Mouse (Mus musculus): ENCODE results near the gene Ppp1r3c. TPM values are rescaled to one million over a fixed set of nuclear protein-coding genes. Genes with fewer than 3 reads are reported as not detected.

The Ppp1r3c gene
- polyA plus RNA-seq, 1 experiment from 2014 or later = 2.1 TPM

DNA sequence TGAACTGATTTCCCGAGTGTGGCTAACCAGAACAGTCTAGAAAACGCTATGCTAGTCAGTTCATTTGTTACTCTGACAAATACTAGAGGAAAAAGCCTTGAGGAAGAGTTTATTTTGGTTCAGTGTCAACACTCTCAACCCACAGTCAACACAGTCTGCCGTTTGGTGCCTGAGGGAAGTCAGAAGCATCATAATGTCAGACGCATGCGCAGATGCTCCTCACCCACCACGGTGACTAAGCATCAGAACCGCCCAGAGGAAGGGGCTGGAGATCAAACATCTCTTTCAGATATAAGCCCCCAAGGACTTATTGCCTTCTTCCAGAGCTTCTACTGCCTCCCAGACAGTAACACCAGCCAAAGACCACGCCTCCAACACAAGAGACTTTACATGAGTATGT lies 15.3 kb downstream of the Ppp1r3c start:
- DNase-seq (ENCODE audit: low spot score) = no peak

DNA sequence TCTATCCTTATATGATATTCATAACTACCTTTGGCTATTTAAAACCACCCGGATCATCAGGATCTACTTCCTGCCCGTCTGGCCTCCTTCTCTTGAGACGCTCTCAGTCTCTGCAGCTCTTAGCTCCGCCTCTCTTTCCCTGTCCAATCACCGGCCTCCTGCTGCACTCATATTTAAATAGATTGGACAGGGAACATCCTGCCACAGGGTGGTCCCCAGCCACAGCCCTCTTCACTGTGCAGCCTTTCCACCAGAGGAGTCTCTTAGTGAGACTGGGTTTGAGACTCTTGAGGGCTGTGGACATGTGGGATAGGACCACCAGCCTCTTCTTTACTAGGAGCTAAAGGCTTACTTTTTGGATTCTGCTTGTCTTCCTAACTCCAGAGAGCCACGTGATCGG lies 20.2 kb downstream of the Ppp1r3c start:
- DNase-seq (ENCODE audit: low spot score) = no peak

DNA sequence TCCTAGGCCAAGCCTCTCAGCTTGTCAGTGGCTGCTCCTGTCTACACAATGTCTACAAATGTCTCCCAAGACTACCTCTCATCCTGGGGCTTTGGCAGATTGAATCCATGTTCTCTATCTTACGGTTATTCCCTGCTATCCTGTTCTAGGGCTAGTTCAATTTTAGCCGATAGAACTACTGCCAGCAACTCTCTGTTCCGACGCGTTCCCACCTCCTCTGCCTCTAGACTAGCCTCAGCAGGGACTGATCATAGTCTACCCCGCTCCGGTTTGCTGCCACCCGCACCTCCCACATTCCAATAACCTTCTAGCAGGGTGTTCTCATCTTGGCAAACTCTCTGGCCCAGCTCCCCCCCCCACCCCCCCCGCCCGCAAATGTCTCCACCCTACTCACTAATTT lies 20.9 kb downstream of the Ppp1r3c start:
- no peak for DNase-seq (ENCODE audit: low spot score)

DNA sequence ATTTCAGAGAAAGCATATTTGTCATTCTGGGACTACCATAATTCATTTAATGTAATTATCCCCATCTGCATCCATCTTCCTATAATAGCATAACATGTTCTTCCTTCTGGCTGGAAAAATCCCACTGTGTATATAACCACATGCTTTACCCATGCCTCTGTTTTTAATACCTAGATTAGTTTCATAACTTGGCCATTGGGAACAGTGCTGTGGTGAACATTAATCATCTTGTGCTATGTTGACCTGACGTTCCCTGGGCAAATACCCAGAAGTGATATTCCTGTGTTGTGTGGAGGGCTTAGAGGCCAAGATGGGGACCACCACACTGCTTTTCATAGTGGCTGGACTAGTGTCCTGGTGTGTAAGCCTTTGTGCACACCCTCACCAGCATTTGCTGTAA lies 22.0 kb downstream of the Ppp1r3c start:
- no peak for DNase-seq (ENCODE audit: low spot score)

DNA sequence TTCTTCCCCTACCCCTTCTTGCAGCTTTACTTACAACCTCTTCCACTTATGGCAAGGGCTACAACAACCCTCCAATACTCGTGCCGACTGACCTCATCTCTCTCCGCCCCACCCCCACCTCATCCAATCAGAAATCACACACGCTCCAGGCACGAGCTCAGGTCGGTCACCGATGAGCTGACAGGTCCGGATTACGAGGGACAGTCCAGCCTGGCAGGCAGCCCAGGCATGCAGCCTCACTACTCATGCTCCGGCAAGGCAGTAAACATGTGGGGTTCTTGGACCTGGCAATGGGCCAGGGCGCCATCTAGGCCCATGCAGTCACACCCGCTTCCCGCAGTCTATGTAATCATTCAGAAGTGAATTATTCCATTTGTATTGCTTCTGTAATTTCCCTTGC lies 23.4 kb downstream of the Ppp1r3c start:
- DNase-seq (ENCODE audit: low spot score) = no peak

- no peak for DNase-seq (ENCODE audit: low spot score)
Observed at GRCm38 (mm10) chr19:36706195-36706594, 30.3 kb downstream of the Ppp1r3c start.

DNA sequence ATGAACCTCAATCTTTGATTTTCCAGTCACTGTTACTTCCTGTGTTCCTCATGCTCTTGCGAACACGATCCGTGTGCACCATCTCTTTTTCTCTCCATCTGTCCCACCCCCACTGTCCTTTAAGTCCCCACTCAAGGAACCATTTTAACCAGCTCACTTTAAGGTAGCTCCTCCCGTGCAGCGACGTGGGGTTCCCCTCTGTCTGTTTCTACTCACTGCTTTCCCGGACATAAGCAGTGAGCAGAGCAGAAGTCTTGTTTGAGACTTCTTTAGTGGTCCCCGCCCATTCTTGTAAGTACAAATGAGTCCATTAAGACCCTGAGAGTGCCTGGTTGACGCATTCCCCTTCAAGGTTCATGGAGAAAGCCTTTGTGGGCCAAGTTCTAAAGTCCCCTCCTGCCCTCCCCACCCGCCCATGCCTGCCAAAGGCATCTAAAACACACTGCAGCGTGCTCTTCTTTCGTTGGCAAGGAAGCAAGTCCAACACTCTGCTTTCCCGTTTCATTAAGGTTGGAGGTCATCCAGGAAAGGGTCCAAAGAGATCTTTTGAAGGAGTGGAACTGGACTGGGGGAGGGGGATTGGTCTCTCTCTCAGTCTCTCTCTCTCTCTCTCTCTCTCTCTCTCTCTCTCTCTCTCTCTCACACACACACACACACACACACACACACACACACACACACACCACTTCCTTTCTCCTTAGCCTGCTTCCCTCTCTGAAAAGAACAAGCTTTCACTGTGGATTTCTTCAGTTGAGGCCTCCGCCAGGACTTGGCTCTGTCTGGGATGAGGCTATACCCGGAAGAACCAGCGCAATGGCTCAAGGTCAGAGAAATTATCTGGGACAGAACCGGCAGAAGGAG lies 30.9 kb downstream of the Ppp1r3c start:
- no peak for DNase-seq (ENCODE audit: low spot score)

DNA sequence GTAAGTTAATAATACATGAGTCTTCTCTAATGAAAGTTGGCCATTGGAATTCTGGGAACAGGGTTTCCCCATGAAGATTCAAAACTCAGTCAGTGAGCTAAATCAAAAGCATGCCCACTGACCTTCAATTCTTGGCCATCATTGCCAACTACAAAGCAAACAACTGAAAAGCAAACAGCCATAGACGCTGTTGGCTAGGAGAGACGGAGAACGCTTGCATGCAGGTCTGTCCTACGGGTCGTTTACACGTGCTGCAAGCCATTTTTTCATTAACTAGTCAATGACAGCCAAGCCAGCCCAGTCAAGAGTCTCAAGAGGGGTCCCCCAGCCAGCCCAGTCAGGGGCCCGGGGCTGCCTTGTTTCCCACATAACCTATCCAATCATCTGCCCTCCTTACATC lies 31.7 kb downstream of the Ppp1r3c start:
- DNase-seq (ENCODE audit: low spot score) = no peak

DNA sequence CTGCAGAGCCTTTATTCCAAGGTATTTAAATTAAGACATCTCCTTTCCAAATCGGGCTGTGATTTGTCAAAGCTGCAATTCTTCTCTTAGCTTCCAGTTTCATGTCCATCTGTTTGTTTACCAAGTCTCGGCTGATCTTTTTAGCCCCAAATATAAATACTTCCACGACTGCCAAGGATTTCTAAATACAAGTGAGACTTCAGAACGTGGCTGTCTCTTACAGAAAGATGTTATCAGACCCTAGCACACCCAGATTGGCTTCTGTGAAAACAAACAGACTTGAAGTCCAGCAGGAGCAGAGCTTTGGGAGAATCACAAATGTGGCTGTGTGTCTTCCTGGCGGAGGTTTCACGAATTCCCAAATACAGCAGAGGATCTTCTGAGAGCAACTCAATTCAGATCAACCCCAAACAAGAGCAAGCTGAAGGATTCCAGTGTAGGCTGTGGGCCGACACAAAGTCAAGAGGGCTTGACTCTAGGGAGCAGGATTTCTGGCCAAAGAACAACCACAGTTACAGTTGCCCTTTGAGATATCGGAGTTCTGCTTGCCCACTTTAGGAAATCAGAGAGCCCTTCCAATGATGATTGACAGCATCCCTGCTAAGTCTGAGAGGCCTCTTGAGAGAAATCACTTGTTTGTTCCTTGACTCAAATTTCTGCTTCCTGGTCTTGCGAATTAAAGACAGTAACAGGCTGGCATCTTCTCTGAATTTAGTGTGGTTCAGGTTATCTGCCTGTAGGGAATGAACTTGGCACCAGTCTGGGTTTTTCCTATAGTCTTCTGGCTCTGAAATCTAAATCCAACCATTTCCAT lies 34.4 kb downstream of the Ppp1r3c start:
- DNase-seq (ENCODE audit: low spot score) = no peak

- no peak for DNase-seq (ENCODE audit: low spot score)
Observed at GRCm38 (mm10) chr19:36701366-36701765, 35.1 kb downstream of the Ppp1r3c start.

GRCm38 (mm10) chr19:36700937-36701336 lies 35.5 kb downstream of the Ppp1r3c start:
- no peak for DNase-seq (ENCODE audit: low spot score)

DNA sequence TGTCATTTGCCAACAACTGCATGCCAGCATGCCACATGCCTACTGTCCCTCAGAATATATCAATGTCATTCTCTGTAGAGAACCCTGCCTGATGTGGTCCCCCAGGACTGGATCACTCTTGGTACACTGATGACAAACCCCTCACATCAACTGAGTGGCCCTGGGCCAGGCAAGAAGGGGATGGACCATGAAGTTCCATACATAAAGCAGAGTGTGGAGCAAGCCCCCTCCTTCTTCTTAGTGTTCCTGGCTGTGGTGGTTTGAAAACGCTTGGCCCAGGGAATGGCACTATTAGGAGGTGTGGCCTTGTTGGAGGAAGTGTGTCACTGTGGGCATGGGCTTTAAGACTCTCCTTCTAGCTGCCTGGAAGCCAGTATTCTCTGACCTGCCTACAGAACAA lies 37.3 kb downstream of the Ppp1r3c start:
- DNase-seq (ENCODE audit: low spot score) = no peak

DNA sequence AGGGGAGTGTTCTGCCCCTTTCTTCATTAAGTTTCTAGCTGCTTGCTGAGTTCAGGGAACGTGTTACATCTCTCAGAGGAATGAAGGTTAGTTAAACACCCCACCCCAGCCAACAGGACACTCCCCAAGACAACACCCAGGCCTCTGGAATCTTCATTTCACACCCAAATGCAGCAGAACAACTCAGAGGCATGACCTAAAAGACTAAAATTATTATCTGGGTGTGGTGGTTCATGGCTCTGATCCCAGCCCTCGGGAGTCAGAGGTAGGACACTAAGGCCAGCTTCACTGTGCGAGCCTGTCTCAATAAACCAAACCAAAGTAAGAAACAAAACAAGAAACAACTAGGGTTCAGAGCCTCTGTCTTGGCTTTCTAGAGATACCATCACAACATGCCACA lies 38.3 kb downstream of the Ppp1r3c start:
- DNase-seq (ENCODE audit: low spot score) = no peak

DNA sequence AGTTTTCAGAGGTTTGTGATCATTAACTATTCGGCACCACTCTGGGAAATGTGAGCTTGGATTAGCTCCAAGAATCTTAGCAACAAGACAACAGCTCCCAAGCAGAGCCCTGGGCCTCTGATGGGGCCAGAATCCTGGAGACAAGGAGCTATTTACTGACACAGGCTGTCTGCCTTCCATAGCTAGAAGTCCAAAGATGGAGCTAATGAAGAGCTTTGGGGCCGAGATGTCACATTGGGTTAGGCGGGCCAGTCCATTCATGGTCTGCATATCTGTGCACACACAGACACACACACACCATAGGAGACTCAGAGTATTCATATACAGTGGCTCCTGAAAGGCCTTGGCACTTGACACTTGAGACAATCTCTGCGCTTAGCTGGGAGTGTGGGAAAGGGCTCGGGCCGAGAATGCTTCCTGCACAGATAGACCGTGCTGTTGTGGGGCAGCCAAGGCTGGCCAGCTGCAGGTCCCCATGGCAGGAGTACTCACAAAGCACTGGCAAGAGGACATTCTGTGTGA lies 39.8 kb downstream of the Ppp1r3c start:
- DNase-seq (ENCODE audit: low spot score) = no peak

- no peak for DNase-seq (ENCODE audit: low spot score)
Observed at GRCm38 (mm10) chr19:36693530-36693929, 42.9 kb downstream of the Ppp1r3c start.

GRCm38 (mm10) chr19:36691941-36692340 lies 44.5 kb downstream of the Ppp1r3c start:
- no peak for DNase-seq (ENCODE audit: low spot score)

GRCm38 (mm10) chr19:36691245-36691644 lies 45.2 kb downstream of the Ppp1r3c start:
- DNase-seq (ENCODE audit: low spot score) = no peak

- no peak for DNase-seq (ENCODE audit: low spot score)
Observed at GRCm38 (mm10) chr19:36689205-36689604, 47.2 kb downstream of the Ppp1r3c start.

DNA sequence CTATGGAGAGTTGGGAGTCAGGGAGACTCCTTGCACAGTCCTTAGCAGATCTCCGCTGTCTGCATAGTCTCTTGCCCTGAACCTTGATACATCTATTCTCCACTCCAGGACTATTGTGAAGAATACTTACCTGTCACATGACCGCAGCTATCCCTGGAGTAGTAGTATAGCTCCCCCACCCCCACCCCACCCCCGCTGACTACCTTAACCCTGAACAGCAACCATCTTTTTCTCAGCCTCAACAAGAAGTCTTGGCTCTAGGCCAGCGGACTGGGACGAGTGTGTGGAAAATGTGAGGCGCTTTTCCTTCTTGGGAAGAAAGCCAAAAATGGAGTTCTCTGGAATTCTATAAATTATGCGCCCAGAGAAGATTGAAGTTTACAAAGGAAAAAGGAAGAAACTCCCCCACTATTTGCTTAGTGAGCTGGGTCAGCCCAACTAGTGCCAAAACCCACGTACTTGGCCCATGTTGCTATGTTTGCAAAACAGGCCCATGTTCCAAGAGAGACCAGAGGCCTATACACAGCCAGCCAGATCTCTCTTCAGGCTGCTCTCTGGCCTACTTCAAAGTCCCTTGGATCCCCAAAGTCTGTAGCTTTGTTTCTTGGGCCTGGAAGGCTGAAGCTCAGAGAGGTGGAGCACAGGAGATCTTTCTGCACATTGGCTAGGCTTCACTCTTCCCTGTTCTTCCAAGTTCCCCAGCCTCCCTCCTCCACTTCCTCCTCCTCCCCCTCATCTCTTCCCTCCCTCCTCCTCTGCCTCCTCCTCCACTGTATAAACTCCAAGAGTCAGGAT lies 48.4 kb downstream of the Ppp1r3c start:
- DNase-seq (ENCODE audit: low spot score) = no peak

DNA sequence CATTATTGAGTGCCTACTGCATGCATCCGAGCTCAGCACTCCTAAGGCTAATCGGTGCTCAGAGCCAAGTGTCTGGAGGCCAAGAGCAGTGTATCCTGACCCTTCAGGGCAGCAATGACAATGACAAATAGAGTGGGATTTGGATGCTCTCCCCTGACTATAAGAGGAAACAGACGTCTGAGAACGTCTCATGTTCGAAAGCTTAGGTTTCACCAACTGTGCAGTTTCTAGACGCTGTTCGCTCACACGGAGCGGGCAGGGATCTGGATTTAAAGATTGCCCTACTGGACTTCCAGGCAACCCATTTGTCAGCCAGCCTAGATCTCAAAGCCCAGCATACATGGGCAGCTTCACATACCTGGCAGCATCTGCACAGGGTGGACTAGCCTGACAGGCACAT lies 49.4 kb downstream of the Ppp1r3c start:
- no peak for DNase-seq (ENCODE audit: low spot score)

- no peak for DNase-seq (ENCODE audit: low spot score)
Observed at GRCm38 (mm10) chr19:36686016-36686415, 50.4 kb downstream of the Ppp1r3c start.

DNA sequence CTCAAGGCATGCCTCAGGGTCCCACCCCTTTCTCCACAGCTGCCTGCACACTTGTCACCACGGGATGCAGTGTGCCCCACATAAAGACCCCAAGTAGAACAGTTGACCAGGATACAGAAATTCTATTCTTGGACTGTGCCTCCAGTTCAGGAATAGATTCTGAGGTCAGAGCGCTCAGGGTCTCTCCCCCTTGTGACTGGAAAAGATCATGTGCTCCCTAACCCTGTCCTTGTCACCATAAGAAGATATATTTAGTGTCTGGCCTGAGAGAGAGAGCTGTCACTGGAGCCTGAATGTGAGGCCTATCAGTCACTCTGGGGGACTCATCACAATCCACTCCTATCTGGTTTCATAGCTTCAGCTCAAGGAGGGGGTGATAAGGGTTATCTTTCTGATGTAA lies 53.9 kb downstream of the Ppp1r3c start:
- no peak for DNase-seq (ENCODE audit: low spot score)

All from thymus, postnatal 0 days (tissue).